Mouse (Mus musculus) liver, postnatal 0 days (tissue): Measurements from ENCODE around the gene Sephs1.

Experiments
- CTCF ChIP-seq: sonication (generic); IDR thresholded peaks from 2 replicates; pipeline ENCODE4 v1.5.1; 2016; ENCODE audit warnings: antibody characterized with exemption, low read depth
- EP300 ChIP-seq: IDR thresholded peaks from 2 replicates; pipeline ENCODE4 v1.6.1; 2016; ENCODE audit warnings: antibody characterized with exemption, low read depth, mild to moderate bottlenecking

DNA sequence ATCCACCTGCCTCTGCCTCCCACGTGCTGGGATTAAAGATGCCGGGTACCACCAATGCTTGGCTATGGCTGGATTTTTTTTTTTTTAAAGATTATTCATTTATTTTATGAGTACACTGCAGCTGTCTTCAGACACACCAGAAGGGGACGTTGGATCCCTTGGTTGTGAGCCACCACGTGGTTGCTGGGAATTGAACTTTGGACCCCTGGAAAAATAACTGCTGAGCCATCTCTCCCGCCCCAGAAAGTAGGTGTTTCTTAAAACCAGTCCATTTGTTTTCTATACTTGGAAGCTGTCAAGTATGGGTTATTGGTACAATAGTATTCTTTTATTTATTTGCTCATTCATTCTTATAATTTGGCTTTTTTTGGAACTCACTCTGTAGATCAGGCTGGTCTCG, 5.5 kb downstream of the Sephs1 start:
- no peak for TF ChIP-seq EP300
- TF ChIP-seq CTCF: no peak
